Mouse (Mus musculus) forebrain, postnatal 0 days (tissue): ENCODE measurements around the gene Mtcl1. TPM values are rescaled to one million over a fixed set of nuclear protein-coding genes. Genes with fewer than 3 reads are reported as not detected.

ENCODE experiments used
- ATAC-seq: fragments of 200-750 bp; cut with Nextera tagmentation; 2 replicates; pipeline ENCODE4 v1.8.0; 2017; ENCODE audit warnings: mild to moderate bottlenecking, moderate library complexity
- DNase-seq: peaks from one replicate; pipeline ENCODE4 v3.0.0-alpha.2; 2015
- H3K27ac ChIP-seq: fragments of 300-500 bp; sonication (generic); 2 replicates; pipeline ENCODE4 v1.5.1; 2014; ENCODE audit warnings: low read depth, mild to moderate bottlenecking, antibody characterized with exemption, low read length, moderate library complexity, mixed read lengths
- H3K27me3 ChIP-seq: fragments of 300-500 bp; sonication (generic); 2 replicates; pipeline ENCODE4 v1.6.1; 2014; ENCODE audit warnings: mild to moderate bottlenecking, low read length, mixed read lengths; ENCODE audit not compliant: insufficient read depth
- H3K36me3 ChIP-seq: fragments of 300-500 bp; sonication (generic); 2 replicates; pipeline ENCODE4 v1.6.1; 2014; ENCODE audit warnings: mild to moderate bottlenecking, moderate library complexity; ENCODE audit not compliant: insufficient read depth
- H3K4me1 ChIP-seq: fragments of 300-500 bp; sonication (generic); 2 replicates; pipeline ENCODE4 v1.6.1; 2014; ENCODE audit warnings: antibody characterized with exemption; ENCODE audit not compliant: insufficient read depth
- H3K4me2 ChIP-seq: fragments of 300-500 bp; sonication (generic); 2 replicates; pipeline ENCODE4 v1.6.1; 2014; ENCODE audit warnings: low read depth, mild to moderate bottlenecking, moderate library complexity
- H3K4me3 ChIP-seq: fragments of 300-500 bp; sonication (generic); 2 replicates; pipeline ENCODE4 v1.5.1; 2014; ENCODE audit warnings: low read depth, low read length, mixed read lengths
- H3K9ac ChIP-seq: fragments of 300-500 bp; sonication (generic); 2 replicates; pipeline ENCODE4 v1.6.1; 2014; ENCODE audit warnings: mild to moderate bottlenecking
- H3K9me3 ChIP-seq: fragments of 300-500 bp; sonication (generic); 2 replicates; pipeline ENCODE4 v1.6.1; 2016; ENCODE audit warnings: low read length
- CTCF ChIP-seq: sonication (generic); IDR thresholded peaks from 2 replicates; pipeline ENCODE4 v1.5.1; 2016; ENCODE audit warnings: antibody characterized with exemption, control low read depth, low read depth
- WGBS: fragments of 180-500 bp; shearing (Covaris S2); extraction: QIAGEN DNeasy Blood & Tissue Kit; methylation state at CpG from one replicate; pipeline ENCODE4 v1.1.7; 2014; 5-methylcytosine and 5-hydroxymethylcytosine counted together
- polyA plus RNA-seq: library from polyadenylated mRNA; unstranded; fragments of >200 nt; fragmentation: Nextera tagmentation; extraction: Ambion mirVana; gene quantifications from 2 replicates; pipeline ENCODE4 v1.2.1, GENCODE M21; 2015
- total RNA-seq: library from RNA; depleted of rRNA; stranded (reverse); fragments of >200 nt; gene quantifications from 2 replicates; pipeline ENCODE4 v1.2.3, GENCODE M21; 2014

Gene Mtcl1
- total and polyA plus RNA-seq, 2 experiments from 2014 or later = 8.5 to 25.7 TPM

GRCm38 (mm10) chr17:66417748-66418147, 31.8 kb downstream of the Mtcl1 start:
- H3K27ac ChIP-seq = peak overlapping the region; percentile 59; the same call in 1 of the 2 replicates
- no peak overlapping the region for H3K4me3 ChIP-seq
- no peaks in the 10 kb centered on the region for H3K9me3 ChIP-seq
- ATAC-seq = no peak
- 16% methylated on average over 4 of the region's 4 CpGs for WGBS
- TF ChIP-seq CTCF = no peak
- H3K4me2 ChIP-seq = no peak overlapping the region
- DNase-seq = no peak
- no peaks in the 10 kb centered on the region for H3K27me3 ChIP-seq
- no peaks in the 10 kb centered on the region; the same call in 1 of the 2 replicates for H3K36me3 ChIP-seq
- H3K9ac ChIP-seq = no peak overlapping the region
- peaks cover 7% of the 10 kb centered on the region; the same call in 1 of the 2 replicates for H3K4me1 ChIP-seq

DNA sequence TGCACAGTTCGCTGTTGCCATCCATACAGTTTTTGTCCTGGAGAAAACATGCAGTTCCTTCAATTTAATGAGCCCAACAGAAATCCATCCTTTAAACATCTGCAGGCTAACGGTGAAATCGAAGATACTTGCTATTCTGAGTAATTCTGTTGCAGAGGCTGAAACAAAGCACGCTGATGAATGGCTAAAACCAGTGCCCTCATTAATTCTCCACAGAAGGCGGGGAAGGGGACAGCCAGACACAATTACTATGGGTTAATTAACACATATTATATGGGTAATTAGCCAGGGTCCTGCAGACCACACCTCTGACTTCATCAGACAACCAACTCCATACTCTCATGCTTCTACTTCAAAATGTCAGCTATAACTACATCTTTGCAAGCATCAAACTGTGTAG, 32.2 kb downstream of the Mtcl1 start:
- no peaks in the 10 kb centered on the region for H3K9me3 ChIP-seq
- ATAC-seq (peak; percentile 70), DNase-seq (no peak)
- H3K27me3 ChIP-seq = no peaks in the 10 kb centered on the region
- peak overlapping the region; percentile 59; the same call in 1 of the 2 replicates for H3K27ac ChIP-seq
- no peaks in the 10 kb centered on the region for H3K36me3 ChIP-seq
- H3K4me1 ChIP-seq = peaks cover 7% of the 10 kb centered on the region; the same call in 1 of the 2 replicates
- H3K9ac ChIP-seq = peak overlapping the region; percentile 35
- H3K4me3 ChIP-seq = peak overlapping the region; percentile 17
- no peak for TF ChIP-seq CTCF
- WGBS = 9% methylated on average over 5 of the region's 5 CpGs
- peak overlapping the region; percentile 47 for H3K4me2 ChIP-seq

DNA sequence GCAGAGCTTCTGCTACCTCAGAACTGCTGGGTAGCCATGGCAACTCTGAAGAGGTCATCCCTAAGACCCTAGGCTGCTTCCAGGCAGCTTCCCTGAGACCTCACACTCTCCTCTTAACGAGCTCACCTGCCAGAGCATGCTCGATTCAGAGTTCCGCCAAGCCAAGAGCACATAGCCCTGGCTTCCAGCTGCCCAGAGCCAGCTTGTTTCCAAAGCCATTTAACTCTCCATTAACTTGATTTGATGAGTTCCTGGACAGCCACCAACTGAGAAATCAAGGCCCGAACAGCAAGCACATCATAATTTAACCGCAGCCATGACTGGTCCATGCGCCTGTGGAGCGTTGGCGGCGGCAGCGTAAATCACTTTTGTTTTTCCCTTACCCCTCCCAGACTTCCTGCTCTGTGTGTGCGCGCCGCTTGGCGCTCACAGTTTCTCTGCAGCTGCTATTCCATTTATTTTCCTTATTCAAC, 32.7 kb downstream of the Mtcl1 start:
- TF ChIP-seq CTCF = peak; percentile 40; the same call in 1 of the 2 replicates
- H3K27ac ChIP-seq = peak overlapping the region; percentile 59
- no peaks in the 10 kb centered on the region for H3K9me3 ChIP-seq
- ATAC-seq (peak; percentile 92), DNase-seq (peak; percentile 76)
- H3K4me2 ChIP-seq = peak overlapping the region; percentile 47
- peaks cover 7% of the 10 kb centered on the region; the same call in 1 of the 2 replicates for H3K4me1 ChIP-seq
- no peaks in the 10 kb centered on the region for H3K36me3 ChIP-seq
- H3K9ac ChIP-seq = peak overlapping the region; percentile 35
- 7% methylated on average over 14 of the region's 14 CpGs for WGBS
- no peaks in the 10 kb centered on the region for H3K27me3 ChIP-seq
- peak overlapping the region; percentile 17 for H3K4me3 ChIP-seq

GRCm38 (mm10) chr17:66416436-66416835, 33.1 kb downstream of the Mtcl1 start:
- Histone ChIP-seq H3K9me3 (no peaks in the 10 kb centered on the region), H3K36me3 (no peaks in the 10 kb centered on the region), H3K4me3 (no peak overlapping the region), H3K27ac (peak overlapping the region; percentile 59; the same call in 1 of the 2 replicates), H3K4me1 (peaks cover 7% of the 10 kb centered on the region; the same call in 1 of the 2 replicates), H3K27me3 (no peaks in the 10 kb centered on the region), H3K4me2 (peak overlapping the region; percentile 47), H3K9ac (peak overlapping the region; percentile 35)
- 47% methylated on average over 7 of the region's 7 CpGs for WGBS
- DNase-seq = no peak
- no peak for ATAC-seq
- TF ChIP-seq CTCF = no peak

DNA sequence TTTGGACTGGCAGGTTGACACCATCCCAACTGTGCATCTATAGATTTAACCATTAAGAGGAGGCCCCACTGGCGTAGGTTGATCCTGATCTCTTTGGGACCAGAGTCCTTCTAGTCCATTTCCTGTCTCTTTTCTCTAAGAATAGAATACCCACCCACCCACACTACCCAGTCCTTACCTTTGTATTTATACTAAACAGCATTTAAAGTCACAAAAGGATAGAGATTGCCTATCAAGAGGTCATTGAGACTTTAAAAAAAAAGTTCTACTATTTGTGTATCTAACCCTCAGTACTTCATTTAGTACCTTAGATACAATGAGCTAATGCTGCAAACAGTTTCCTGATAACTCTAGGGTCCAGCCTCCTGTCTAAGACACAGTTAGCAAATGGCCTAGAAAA, 35.2 kb downstream of the Mtcl1 start:
- H3K27ac ChIP-seq = no peak overlapping the region
- no peak overlapping the region for H3K4me3 ChIP-seq
- no peak for TF ChIP-seq CTCF
- H3K36me3 ChIP-seq = peaks cover 7% of the 10 kb centered on the region; the same call in 1 of the 2 replicates
- no peak overlapping the region for H3K9ac ChIP-seq
- H3K4me2 ChIP-seq = no peak overlapping the region
- H3K9me3 ChIP-seq = no peaks in the 10 kb centered on the region
- H3K4me1 ChIP-seq = peaks cover 7% of the 10 kb centered on the region; the same call in 1 of the 2 replicates
- 92% methylated on average over 1 of the region's 1 CpGs for WGBS
- ATAC-seq (no peak), DNase-seq (no peak)
- H3K27me3 ChIP-seq = no peaks in the 10 kb centered on the region

- Histone ChIP-seq H3K27me3 (no peaks in the 10 kb centered on the region), H3K9ac (no peak overlapping the region), H3K4me2 (no peak overlapping the region), H3K9me3 (no peaks in the 10 kb centered on the region), H3K27ac (0 out of 2 replicates have a peak overlapping the region, but pooled peaks have one; percentile 15), H3K4me3 (no peak overlapping the region), H3K36me3 (peaks cover 8% of the 10 kb centered on the region; the same call in 1 of the 2 replicates), H3K4me1 (peaks cover 2% of the 10 kb centered on the region; the same call in 1 of the 2 replicates)
- ATAC-seq (no peak), DNase-seq (no peak)
- 39% methylated on average over 12 of the region's 12 CpGs for WGBS
- TF ChIP-seq CTCF = no peak
Observed at GRCm38 (mm10) chr17:66412155-66412970, 37.2 kb downstream of the Mtcl1 start.
